Mouse (Mus musculus) C2C12 (cell line): Measurements from ENCODE around the gene Cacng8.

ENCODE experiments used
- CTCF ChIP-seq: IDR thresholded peaks from one replicate; pipeline ENCODE4 v1.5.1; 2011; ENCODE audit not compliant: control insufficient read depth, insufficient read depth, insufficient read length
- MAX ChIP-seq: IDR thresholded peaks from one replicate; pipeline ENCODE4 v1.6.1; 2011; ENCODE audit warnings: mild to moderate bottlenecking, control low read depth
- MYOD1 ChIP-seq: IDR thresholded peaks from one replicate; pipeline ENCODE4 v1.6.1; 2011; ENCODE audit warnings: low read depth; ENCODE audit not compliant: control insufficient read depth, insufficient read length
- USF1 ChIP-seq: IDR thresholded peaks from one replicate; pipeline ENCODE4 v1.6.1; 2011; ENCODE audit warnings: low read depth, mild to moderate bottlenecking, control low read depth, moderate library complexity

- no peak for TF ChIP-seq CTCF
- no peak for TF ChIP-seq MAX
- TF ChIP-seq USF1 = no peak
- no peak for TF ChIP-seq MYOD1
Observed at GRCm38 (mm10) chr7:3457111-3457840, 66.8 kb downstream of the Cacng8 start.
